Mouse (Mus musculus) natural killer cell, adult 2 months (primary cell): Measurements from ENCODE around the gene Zfp784.

Experiments
- DNase-seq, 2 experiments: peaks; one replicate each; pipeline ENCODE4 v3.0.0; 2022; ENCODE audit warnings: low spot score in 2 of 2

The Zfp784 gene

DNA sequence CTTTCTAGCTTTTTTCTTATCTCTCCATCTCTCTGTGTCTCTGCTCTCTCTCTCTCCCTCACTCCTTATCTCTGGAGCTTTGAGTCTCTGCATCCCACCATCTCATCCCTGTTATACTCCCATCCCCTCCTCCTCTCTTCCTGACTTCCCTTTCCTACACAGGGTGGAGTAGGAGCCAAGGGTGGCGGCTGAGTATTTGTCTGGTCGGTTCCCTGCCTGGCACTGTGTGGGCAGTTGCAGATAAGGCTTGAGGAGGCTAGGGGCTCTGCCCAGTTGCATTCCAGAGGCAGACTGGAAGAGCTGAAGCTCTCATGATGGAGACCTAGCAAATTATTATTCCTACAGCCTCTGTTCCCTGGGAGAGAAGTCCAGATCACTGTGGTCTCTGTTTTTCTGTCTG lies 50.0 kb downstream of the Zfp784 start:
- DNase-seq, result no peak
